Mouse (Mus musculus) leukemia stem cell, adult 10-12 weeks (primary cell): ENCODE results near the gene Fkbp7. TPM values are rescaled to one million over a fixed set of nuclear protein-coding genes. Genes with fewer than 3 reads are reported as not detected.

Experiments
- polyA plus RNA-seq: library from polyadenylated mRNA; stranded (reverse); fragments of >175 nt; gene quantifications from 2 replicates; pipeline ENCODE4 v1.2.3, GENCODE M21; 2012; ENCODE audit warnings: low replicate concordance

Gene Fkbp7
- polyA plus RNA-seq: 0.28 TPM in 1 of 2 replicates, not detected in the other

DNA sequence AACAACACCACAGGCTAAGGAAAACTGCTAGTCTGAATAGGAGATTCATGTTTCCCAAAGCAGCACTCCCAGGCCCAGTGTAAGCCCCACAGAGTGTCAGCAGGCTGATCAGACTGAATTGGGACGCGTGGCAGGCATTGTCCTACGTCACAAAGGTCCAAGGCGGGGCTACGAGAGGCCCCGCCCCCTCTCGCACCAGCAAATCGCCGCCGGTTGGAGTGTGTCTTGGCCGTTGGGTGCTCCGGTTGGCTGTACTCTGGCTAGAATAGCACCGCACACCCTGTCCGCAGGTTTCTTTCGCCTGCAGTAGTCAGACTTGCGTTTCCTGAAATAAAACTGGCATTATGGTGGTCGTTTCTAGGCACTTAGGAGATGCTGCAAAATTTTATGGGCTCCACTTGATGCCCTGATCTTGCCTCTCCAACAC, at the start of gene Fkbp7:
Gene Fkbp7 (minus strand): TSS at position 151 of the 427 bp plus-strand sequence.

DNA sequence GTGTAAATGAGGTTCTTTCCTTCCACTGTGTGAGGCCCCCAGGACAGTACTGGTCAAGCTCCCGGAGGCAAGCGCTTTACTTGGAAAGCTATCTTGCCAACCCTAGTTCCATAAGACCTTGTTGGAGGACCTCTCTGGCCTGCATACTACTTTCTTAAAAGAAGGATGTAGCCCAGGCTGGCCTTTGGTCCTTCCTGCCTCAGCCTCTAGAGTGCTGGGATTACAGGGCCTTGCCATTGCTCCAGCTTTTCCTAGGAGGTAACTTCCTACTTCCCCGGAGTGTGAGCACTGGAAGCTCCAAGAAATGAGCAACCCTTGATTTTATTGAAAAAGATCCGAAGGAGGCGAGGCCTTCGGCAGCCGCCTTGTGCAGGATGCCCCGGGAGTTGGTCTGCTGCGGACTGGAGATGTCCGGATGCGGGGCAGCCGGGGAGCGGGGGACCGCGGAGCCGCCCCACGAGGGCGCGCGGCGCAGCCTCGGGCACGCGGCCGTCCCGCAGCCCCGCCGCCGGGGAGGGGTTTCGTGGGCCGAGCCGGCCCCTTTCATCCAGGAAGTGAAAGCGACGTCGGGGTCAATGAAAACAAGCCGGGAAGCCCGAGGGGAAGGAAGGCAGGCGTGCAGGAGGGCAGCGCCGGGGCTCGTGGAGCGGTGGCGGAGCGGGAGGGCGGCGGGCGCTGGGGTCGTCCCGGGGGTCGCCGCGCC, 2.0 kb upstream of the Fkbp7 start, which contains the start of gene Plekha3:
Gene Plekha3 (plus strand): TSS at position 557 of the 703 bp plus-strand sequence.

GRCm38 (mm10) chr2:76647883-76648570, 24.9 kb downstream of the Fkbp7 start, which contains the start of the genes Prkra and Pjvk:
Prkra (minus strand) TSS chr2:76648015.
Pjvk (plus strand) TSS chr2:76648476.

Other genes starting within 250 kb of the Fkbp7 start
- gene Prkra, start 25.1 kb downstream of the Fkbp7 start, polyA plus RNA-seq: 3.6 and 3.8 TPM in 2 replicates
- gene Pjvk, start 24.6 kb downstream of the Fkbp7 start, polyA plus RNA-seq: not detected in 2 replicates
- gene Plekha3, start 2.2 kb upstream of the Fkbp7 start, polyA plus RNA-seq: 3.1 and 4.7 TPM in 2 replicates